Mouse (Mus musculus) kidney, adult 10 weeks (tissue): ENCODE data around the gene Pdlim4. TPM values are rescaled to one million over a fixed set of nuclear protein-coding genes. Genes with fewer than 3 reads are reported as not detected.

Experiments used
- polyA plus RNA-seq: library from polyadenylated mRNA; stranded (reverse); fragments of 350-450 nt; fragmentation: Illumina TruSeq; extraction: RNeasy Lipid Tissue Mini Kit (QIAGEN cat#74804); gene quantifications from one replicate; pipeline ENCODE4 v1.2.3, GENCODE M21; 2014; ENCODE audit warnings: low read depth, low replicate concordance

Pdlim4 gene
- polyA plus RNA-seq, result 0.53 TPM

DNA sequence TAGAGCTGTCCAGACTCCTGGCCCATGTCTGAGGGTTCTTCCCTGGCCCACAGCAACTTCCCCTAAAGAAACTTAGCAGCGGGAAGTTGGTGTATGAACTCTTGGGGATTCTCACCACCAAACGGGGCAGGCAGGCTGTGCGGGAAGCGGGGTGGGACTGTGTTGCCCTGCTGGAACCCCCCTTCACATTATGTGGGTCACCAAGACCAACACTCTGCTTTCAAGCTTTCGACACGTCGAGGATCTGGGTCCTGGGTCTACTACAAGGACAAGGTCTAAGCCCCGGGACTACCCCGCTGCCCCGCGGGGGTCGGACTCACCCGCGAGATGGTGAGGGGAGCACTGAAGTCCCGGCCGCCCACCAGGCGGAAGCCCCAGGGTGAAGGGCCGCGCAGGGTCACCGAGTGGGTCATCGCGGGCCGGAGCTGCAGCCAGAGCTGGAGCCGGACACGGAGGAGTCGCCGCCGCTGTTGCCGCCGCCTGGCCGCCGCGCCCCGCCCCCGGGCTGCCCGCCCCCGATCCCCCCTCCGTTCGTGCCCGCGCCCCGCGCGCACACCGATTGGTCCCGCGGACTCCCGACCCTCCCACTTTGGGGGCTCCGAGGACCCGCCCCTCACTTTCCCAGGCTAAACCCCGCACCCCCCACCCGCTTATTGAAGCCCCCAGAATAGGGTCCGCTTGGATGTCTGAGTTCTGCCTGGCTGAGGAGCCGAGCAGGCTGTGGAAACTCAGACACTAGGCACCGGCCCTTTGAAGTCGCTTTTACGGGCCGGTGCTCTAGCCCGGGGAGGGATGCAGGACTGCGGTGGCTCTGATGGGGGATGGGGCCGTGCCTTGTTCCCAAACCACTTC, at the start of gene Pdlim4:
Pdlim4 (minus strand) TSS at position 495 of the 852 bp plus-strand sequence.

DNA sequence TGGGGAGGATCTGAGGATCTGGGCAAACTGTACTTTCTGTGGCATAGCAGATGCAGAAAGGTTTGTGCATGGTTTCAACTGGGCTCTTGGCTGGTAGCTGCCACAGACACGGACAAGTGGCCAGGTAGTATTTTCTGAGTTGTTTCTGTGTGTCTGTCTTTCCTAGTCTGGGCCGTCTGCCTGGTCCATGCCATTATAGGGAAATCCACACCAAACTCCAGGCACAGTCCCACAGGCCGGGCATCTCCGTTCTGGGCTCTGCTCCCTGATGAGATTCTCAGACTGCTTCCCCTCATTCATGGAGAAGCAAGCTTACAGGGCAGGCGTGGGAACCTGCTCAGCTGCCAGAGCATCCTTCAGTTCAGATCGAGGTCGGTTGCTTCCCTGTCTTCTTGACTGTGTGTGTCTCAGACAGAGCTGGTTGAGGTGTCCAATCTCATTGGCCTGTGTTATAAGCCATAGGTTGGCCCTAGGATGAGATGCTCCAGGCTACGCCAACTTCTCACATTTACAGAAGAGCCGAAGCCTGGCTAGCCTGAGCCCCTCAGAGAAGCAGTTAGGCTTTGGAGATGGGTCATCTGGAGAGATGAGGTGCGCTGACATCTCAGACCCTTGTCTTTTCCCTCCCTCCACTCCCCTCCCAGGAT, 31.4 kb upstream of the Pdlim4 start, which contains the start of gene P4ha2:
P4ha2 (plus strand) TSS at position 51 of the 647 bp plus-strand sequence.

GRCm38 (mm10) chr11:54028044-54028951, 40.5 kb downstream of the Pdlim4 start, which contains the start of gene Slc22a4:
Gene Slc22a4 (minus strand): TSS chr11:54028090.

Other genes starting within 250 kb of the Pdlim4 start
- not detected for gene Gm12216, start 209.8 kb downstream of the Pdlim4 start, polyA plus RNA-seq
- 168 TPM for gene Slc22a5, start 177.4 kb downstream of the Pdlim4 start, polyA plus RNA-seq
- 3.0 TPM for gene Slc22a21, start 88.7 kb downstream of the Pdlim4 start, polyA plus RNA-seq
- 28.3 TPM for gene Slc22a4, start 40.9 kb downstream of the Pdlim4 start, polyA plus RNA-seq
- 3.1 TPM for gene P4ha2, start 31.1 kb upstream of the Pdlim4 start, polyA plus RNA-seq
- not detected for gene Csf2, start 180.7 kb upstream of the Pdlim4 start, polyA plus RNA-seq
- not detected for gene Il3, start 198.3 kb upstream of the Pdlim4 start, polyA plus RNA-seq
- gene Acsl6, start 234.8 kb upstream of the Pdlim4 start, polyA plus RNA-seq, result 0.32 TPM